Comparison of ENCODE assay signal across 12 mouse cellular contexts in genomic region chr2:85095906-85096305, GRCm38 (mm10). TPM values are rescaled to one million over a fixed set of nuclear protein-coding genes. Genes with fewer than 3 reads are reported as not detected.
DNase-seq lines count a peak whose midpoint lies in the region; ATAC-seq lines count a peak whose summit lies in the region.
"Had no signal": no experiment of that assay in that cellular context is flagged by ENCODE, and none has a peak within 500 bp of the region (broad histone marks: within the 10 kb centered on the region; RNA-seq: fewer than 3 reads in every experiment).

No protein-coding gene starts in this region.

- H3K4me3 ChIP-seq in liver, embryonic 11.5 days (ENCODE audit: low read depth, low read length): no peak overlapping the region
- H3K4me3 ChIP-seq in neural tube, embryonic 11.5 days (ENCODE audit: low read depth, low read length): no peak overlapping the region
- H3K4me3 ChIP-seq: forebrain, embryonic 13.5 days; heart, adult 2 months; megakaryocyte, embryonic 14.5 days had no signal

- ATAC-seq in liver, embryonic 11.5 days (replicated peaks; ENCODE audit: low FRiP score): peak; percentile 52; the same call in 1 of the 2 replicates
- no peak for ATAC-seq in neural tube, embryonic 11.5 days (ENCODE audit: insufficient read depth, low FRiP score, low TSS enrichment)
- ATAC-seq: forebrain, embryonic 13.5 days had no signal

- H3K27ac ChIP-seq in liver, embryonic 11.5 days (ENCODE audit: low read depth, low read length): peak overlapping the region; percentile 13
- no peak overlapping the region for H3K27ac ChIP-seq in neural tube, embryonic 11.5 days (ENCODE audit: low read depth, low read length)
- H3K27ac ChIP-seq: forebrain, embryonic 13.5 days; heart, adult 2 months; hindbrain, embryonic 14.5 days had no signal

- H3K27me3 ChIP-seq in liver, embryonic 11.5 days (replicated peaks; ENCODE audit: control insufficient read depth, insufficient read depth, low read length): no peaks in the 10 kb centered on the region
- H3K27me3 ChIP-seq in neural tube, embryonic 11.5 days (ENCODE audit: control insufficient read depth, insufficient read depth, low read length): no peaks in the 10 kb centered on the region
- H3K27me3 ChIP-seq: forebrain, embryonic 13.5 days had no signal

- H3K4me1 ChIP-seq in liver, embryonic 11.5 days (replicated peaks; ENCODE audit: control insufficient read depth, insufficient read depth, low read length): no peaks in the 10 kb centered on the region
- no peaks in the 10 kb centered on the region for H3K4me1 ChIP-seq in neural tube, embryonic 11.5 days (ENCODE audit: control insufficient read depth, insufficient read depth, low read length)
- H3K4me1 ChIP-seq: megakaryocyte, embryonic 14.5 days had no signal

- H3K4me2 ChIP-seq in liver, embryonic 11.5 days: no peak overlapping the region
- H3K4me2 ChIP-seq in neural tube, embryonic 11.5 days (ENCODE audit: low read depth): no peak overlapping the region
- H3K4me2 ChIP-seq: forebrain, embryonic 13.5 days; hindbrain, embryonic 14.5 days had no signal

- intact Hi-C loops in gastrocnemius, postnatal 36 days (cut with DNase I): no loop called here

- 67% methylated on average over 5 of the region's 5 CpGs for WGBS in liver, embryonic 11.5 days
- 31% methylated on average over 5 of the region's 5 CpGs for WGBS in neural tube, embryonic 11.5 days

- peak; percentile 1 for DNase-seq in gastrocnemius, postnatal 10 days
- no peak for DNase-seq in gastrocnemius, postnatal 36 days
- peak; percentile 69 for DNase-seq in ovary, adult 18-20 months (ENCODE audit: low spot score)
- DNase-seq in ovary, postnatal 14 days (ENCODE audit: low spot score): no peak
- DNase-seq in liver, embryonic 11.5 days (ENCODE audit: low spot score): no peak
- peak; percentile 23 for DNase-seq in neural tube, embryonic 11.5 days (ENCODE audit: low spot score)
- DNase-seq in spleen, adult 18-20 months: no peak
- no peak for DNase-seq in urinary bladder, postnatal 36 days (ENCODE audit: low spot score in 2 of 2)

- H3K9ac ChIP-seq in liver, embryonic 11.5 days (ENCODE audit: low read depth, low read length): no peak overlapping the region
- H3K9ac ChIP-seq in neural tube, embryonic 11.5 days (ENCODE audit: low read length): no peak overlapping the region
- H3K9ac ChIP-seq: forebrain, embryonic 13.5 days; hindbrain, embryonic 14.5 days had no signal

- H3K36me3 ChIP-seq in liver, embryonic 11.5 days (ENCODE audit: control insufficient read depth, insufficient read depth, low read length): no peaks in the 10 kb centered on the region
- H3K36me3 ChIP-seq in neural tube, embryonic 11.5 days (ENCODE audit: control insufficient read depth, insufficient read depth, low read length): no peaks in the 10 kb centered on the region

- no peaks in the 10 kb centered on the region for H3K9me3 ChIP-seq in liver, embryonic 11.5 days (ENCODE audit: control insufficient read depth, low read length)
- no peaks in the 10 kb centered on the region for H3K9me3 ChIP-seq in neural tube, embryonic 11.5 days (ENCODE audit: control insufficient read depth, low read length)
- H3K9me3 ChIP-seq: forebrain, embryonic 13.5 days had no signal

RNA-seq across cellular contexts. Expression of gene Aplnr, which starts 40.1 kb away (rescaled TPM):
- total RNA-seq in gastrocnemius, postnatal 10 days (2021): 10 to 100 TPM; 67.2 to 88.4 TPM
- total RNA-seq in gastrocnemius, postnatal 36 days (2021): 10 to 100 TPM in 1 of 2 experiments, 1 to 10 TPM in 1; 8.8 to 14.6 TPM
- polyA plus RNA-seq in liver, embryonic 11.5 days (2014; fragmentation: Nextera tagmentation; extraction: Ambion mirVana): 12.7 and 14.4 TPM in 2 replicates
- polyA plus RNA-seq in neural tube, embryonic 11.5 days (2014; fragmentation: Nextera tagmentation; extraction: Ambion mirVana): 35.2 and 37.1 TPM in 2 replicates

RNA-seq across cellular contexts. Expression of gene Tnks1bp1, which starts 48.1 kb away (rescaled TPM):
- 10 to 100 TPM; 52.1 to 69.1 TPM for total RNA-seq in gastrocnemius, postnatal 10 days (2021)
- 10 to 100 TPM; 27.2 to 29.6 TPM for total RNA-seq in gastrocnemius, postnatal 36 days (2021)
- 3.4 and 3.7 TPM in 2 replicates for polyA plus RNA-seq in liver, embryonic 11.5 days (2014; fragmentation: Nextera tagmentation; extraction: Ambion mirVana)
- 5.8 and 7.9 TPM in 2 replicates for polyA plus RNA-seq in neural tube, embryonic 11.5 days (2014; fragmentation: Nextera tagmentation; extraction: Ambion mirVana)

RNA-seq across cellular contexts. Expression of gene P2rx3, which starts 58.6 kb away (rescaled TPM):
- under 1 TPM; 0.88 to 0.92 TPM for total RNA-seq in gastrocnemius, postnatal 10 days (2021)
- total RNA-seq in gastrocnemius, postnatal 36 days (2021): under 1 TPM; 0.57 to 0.69 TPM
- polyA plus RNA-seq in liver, embryonic 11.5 days (2014; fragmentation: Nextera tagmentation; extraction: Ambion mirVana): 0.95 and 1.1 TPM in 2 replicates
- 10.9 and 15.7 TPM in 2 replicates for polyA plus RNA-seq in neural tube, embryonic 11.5 days (2014; fragmentation: Nextera tagmentation; extraction: Ambion mirVana)

RNA-seq across cellular contexts. Expression of gene Ssrp1, which starts 58.9 kb away (rescaled TPM):
- total RNA-seq in gastrocnemius, postnatal 10 days (2021): 10 to 100 TPM; 50.9 to 66.6 TPM
- 10 to 100 TPM; 24.4 to 28.3 TPM for total RNA-seq in gastrocnemius, postnatal 36 days (2021)
- 338 and 381 TPM in 2 replicates for polyA plus RNA-seq in liver, embryonic 11.5 days (2014; fragmentation: Nextera tagmentation; extraction: Ambion mirVana)
- 346 and 359 TPM in 2 replicates for polyA plus RNA-seq in neural tube, embryonic 11.5 days (2014; fragmentation: Nextera tagmentation; extraction: Ambion mirVana)

Comparison
In these comparisons a context has a peak if more than half of its experiments do, and no peak if none do; other contexts are left out.
1. DNase-seq: peak in gastrocnemius, postnatal 10 days (single experiment), ovary, adult 18-20 months (single experiment) and neural tube, embryonic 11.5 days (single experiment); none in gastrocnemius, postnatal 36 days (0 of 2), ovary, postnatal 14 days (single experiment), liver, embryonic 11.5 days (single experiment), spleen, adult 18-20 months (0 of 2) and urinary bladder, postnatal 36 days (0 of 2).
2. RNA of gene Aplnr, which starts 40.1 kb away (total RNA-seq): 67.2 to 88.4 TPM in gastrocnemius, postnatal 10 days; 8.8 to 14.6 TPM in gastrocnemius, postnatal 36 days; every median in the first group is over 4 times any median in the second.